Mouse (Mus musculus) ES-E14 (cell line): ENCODE results near the gene Cox19.

ENCODE experiments used
- CHD2 ChIP-seq: IDR thresholded peaks from 2 replicates; pipeline ENCODE4 v1.6.1; 2014; ENCODE audit warnings: mild to moderate bottlenecking, low read depth, low read length, inconsistent platforms
- HCFC1 ChIP-seq: IDR thresholded peaks from 2 replicates; pipeline ENCODE4 v1.6.1; 2012; ENCODE audit warnings: low read length, inconsistent platforms, borderline replicate concordance; ENCODE audit not compliant: insufficient read depth
- MAFK ChIP-seq: IDR thresholded peaks from 2 replicates; pipeline ENCODE4 v1.6.1; 2014; ENCODE audit warnings: mild to moderate bottlenecking, low read depth, low read length, inconsistent platforms; ENCODE audit not compliant: insufficient read depth

DNA sequence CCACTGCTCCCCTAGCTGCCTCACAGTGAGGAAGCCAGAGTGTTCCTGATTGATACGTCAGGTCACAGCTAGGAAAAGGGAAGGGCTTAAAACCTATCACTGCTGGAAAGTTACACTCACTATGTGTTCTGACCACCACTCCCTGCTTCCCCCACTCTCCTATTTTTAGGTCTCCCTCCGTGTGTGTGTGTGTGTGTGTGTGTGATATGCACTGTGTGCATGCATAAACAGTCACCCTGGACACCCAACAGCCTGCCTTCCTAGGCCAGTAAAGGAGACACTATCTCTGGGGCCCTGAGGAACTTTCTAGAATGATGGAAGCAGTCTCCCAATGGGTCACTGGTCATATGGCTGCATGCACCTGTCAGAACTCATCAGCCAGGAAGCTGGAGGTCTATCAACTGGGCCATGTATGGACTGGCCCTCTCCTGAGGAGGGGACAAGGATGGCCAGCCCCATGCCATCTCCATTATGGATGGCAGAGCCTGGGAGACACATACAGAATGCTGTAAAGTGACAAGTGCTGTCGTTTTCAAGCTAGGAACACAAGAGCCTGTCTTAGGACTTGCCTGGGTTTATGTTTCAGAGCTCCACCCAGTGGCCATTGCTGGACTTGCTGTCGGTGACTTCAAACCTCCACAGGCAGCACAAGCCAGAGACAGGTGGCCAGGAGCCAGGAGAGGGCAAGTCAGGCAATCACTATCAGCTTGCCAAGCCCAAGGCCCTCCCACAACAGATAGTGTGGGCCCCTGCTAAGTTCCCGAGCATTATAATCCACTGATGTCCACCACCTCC, 46.9 kb upstream of the Cox19 start:
- no peak for TF ChIP-seq HCFC1
- no peak for TF ChIP-seq CHD2
- TF ChIP-seq MAFK = no peak
